Mouse (Mus musculus) adipocyte (in vitro differentiated cells): Measurements from ENCODE around the gene Ilf3.

Experiments
- DNase-seq: peaks from one replicate; pipeline ENCODE4 v3.0.0-alpha.2; 2016; ENCODE audit warnings: low spot score

Ilf3 gene

DNA sequence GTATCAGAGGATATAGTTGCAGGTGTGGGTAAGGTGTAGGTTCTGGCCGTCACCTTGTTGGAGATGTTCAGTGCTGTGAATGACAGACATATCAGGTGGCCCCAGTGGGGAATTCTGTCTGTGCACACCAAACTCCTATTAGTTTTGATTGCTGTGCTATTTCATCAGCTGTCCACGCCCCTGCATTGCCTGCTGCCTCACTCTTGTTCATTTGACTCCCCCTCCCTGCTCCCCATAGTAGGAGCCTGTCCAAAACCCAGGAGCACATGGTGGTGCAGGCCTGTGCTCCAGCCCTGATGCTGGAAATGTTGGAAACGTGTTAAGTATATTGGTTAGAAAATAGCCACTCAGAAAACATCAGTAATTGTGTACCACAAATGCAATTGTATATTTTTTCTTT lies 71.8 kb downstream of the Ilf3 start:
- peak; percentile 51 for DNase-seq

DNA sequence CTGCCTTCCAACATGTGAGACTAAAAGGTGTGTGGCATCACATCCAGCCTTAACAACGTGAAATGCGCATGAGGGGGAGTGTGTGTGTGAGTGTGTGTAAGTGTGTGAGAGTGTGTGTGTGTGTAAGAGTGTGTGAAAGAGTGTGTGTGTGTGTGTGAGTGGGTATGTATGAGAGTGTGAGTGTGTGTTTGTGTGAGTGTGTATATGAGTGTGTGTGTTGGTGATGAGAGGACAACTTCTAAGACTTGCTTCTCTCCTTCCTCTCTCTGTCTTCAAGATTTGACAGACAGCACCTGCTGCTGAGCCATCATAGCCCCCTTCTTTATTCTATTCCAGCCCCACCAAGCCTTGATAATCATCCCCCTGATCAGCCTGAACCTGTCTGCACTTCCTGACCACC lies 72.2 kb downstream of the Ilf3 start:
- DNase-seq = no peak

DNA sequence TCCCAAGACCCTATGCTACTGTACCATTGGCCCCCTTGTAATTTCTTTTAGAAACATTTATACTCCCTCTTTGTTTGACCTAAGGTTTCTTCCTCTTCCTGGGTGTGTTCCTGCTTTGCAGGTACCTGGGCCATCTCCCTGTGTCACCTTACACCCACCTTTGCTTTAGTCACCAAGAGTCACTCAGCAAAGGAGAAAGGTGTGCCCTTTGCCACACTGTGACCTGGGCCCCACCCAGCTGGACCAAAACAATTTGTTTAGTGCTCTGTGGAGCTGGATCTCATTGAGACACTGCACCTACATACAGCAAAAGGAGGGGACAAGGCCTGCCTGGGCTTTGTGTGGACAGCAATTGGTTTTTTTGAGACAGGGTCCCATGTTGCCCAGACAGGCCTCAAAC lies 72.7 kb downstream of the Ilf3 start:
- no peak for DNase-seq

DNA sequence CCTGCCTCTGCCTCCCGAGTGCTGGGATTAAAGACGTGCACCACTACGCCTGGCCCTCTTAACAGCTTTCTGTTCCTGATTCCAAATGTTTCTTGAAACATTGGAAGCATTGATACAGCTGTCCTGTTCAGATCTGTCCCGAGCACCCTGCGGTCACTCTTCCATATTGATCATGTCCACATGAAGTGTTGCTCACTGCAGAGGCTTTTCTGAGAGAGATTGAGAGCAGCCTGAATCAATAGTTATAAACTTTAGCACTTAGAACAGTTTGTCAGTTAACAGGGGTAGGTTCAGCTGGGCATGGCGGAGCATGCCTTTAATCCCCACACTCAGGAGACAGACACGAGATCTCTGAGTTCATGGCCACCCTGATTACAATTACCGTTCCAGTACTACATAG lies 76.2 kb downstream of the Ilf3 start:
- no peak for DNase-seq

DNA sequence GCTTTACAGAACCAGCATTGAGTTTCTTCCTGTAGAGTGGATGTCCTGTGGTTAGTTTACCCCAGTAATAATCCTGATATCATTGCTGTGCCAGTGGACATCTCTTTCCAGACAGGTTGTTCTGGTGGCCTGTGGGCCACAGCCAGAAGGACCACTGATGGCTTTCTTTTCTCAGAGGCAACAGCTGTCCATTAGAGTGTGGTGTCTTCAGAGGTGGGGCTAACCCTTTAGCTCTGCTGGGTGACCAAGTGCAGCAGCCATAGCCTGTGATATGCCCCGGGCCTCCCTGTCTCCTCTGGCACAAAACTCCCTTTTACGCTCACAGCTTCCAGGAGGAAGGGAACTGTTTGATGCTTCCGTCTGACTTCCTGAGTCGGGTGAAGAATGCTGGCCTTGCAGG lies 76.9 kb downstream of the Ilf3 start:
- DNase-seq = no peak

DNA sequence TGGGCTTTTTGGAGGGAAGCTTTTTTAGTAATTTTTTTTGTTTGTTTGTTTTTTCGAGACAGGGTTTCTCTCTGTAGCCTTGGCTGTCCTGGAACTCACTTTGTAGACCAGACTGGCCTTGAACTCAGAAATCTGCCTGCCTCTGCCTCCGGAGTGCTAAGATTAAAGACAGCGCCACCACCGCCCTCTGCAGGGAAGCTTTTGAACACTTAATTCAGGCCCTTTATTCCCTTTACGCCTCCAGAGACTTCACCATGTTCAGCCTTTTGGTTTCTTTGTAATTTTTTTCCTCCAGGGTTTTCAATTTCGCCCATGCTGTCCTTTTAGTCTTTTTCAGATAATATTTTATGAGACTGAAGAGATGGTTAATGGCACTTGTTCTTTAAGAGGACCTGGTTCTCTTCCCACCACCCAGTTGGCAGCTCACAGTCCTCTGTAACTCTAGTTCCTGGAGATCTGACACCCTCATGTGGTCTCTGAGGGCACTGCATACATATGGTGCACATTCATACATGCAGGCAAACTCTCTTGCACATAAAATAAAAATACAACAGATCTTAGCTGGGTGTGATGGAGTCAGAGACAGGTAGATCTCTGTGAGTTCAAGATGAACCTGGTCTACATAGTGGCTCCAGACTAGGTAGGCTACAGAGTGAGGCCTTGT lies 77.5 kb downstream of the Ilf3 start:
- no peak for DNase-seq

DNA sequence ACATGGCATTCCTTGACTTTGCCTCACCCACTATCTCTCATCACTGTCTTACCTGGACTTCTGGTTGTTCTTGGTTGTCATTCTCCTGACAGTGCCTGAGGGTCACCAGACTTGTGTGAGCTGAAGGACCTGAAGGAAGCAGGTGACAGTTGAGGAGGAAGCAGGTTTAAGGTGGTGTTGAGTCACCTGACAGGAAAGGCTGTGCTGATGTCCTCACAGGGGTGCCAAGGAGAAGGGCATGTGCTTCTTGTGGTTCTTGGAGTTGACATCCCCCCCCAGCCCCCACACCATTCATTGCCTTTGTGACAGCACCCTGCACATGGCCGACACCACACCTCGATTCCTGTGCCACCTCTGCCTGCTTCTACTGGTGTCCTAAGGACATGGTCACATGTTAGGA lies 80.1 kb downstream of the Ilf3 start:
- DNase-seq = no peak

DNA sequence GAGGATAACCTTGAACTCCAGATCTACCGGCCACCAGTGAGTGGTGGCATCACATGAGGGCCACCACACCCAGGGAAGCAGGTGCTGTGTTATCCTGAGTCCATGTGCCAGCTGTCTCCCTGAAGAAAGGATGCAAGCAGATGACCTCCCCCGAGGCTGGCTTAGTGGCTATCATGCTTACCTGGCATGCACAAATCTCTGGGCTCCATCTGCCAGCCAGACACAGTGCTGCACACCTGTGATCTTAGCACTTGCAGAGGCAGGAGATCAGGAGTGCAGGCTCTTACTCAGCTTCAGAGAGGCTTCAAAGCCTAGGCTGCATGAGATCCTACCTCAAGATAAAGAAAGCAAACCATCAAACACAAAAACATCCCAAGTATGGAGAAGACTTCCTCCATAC lies 82.0 kb downstream of the Ilf3 start:
- no peak for DNase-seq

DNA sequence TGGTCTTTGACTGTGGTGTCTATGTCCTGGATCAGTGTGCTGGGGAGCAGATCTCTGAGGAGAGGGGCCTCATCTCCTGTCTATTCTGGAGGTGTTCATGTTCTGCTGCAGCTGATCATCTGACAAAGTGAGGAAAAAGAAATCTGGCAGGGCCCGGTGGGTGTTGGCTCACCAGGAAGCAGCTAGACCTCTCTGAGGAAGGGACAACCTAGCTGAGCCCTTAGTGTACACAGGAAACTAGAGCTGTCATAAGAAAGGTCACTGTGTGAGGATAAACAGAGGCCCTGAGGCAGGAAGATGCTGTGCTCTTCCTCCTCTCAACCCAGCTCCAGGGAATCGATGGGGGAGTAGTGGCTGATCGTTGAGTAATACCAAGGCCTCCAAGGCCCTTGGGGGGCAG lies 82.6 kb downstream of the Ilf3 start:
- no peak for DNase-seq

DNA sequence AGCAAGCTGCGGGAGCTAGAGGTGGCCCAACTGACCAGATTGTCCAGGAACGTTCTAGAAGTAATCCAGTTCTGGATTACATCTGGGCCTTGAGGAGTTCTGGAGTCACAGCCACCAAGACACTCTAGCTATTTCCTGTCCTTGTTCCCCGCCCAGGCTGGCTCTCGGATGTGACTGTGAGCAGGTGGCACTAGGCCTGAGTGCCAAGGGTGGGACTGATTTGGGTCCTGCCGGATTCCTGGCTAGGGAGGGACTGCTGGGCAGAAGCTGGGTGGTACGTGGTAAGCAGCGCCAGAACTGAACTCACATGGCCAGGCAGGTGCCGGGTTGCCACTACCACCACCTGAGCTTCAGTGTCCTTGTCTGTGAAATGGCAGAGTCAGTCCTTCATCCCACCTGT lies 83.7 kb downstream of the Ilf3 start:
- DNase-seq = no peak

DNA sequence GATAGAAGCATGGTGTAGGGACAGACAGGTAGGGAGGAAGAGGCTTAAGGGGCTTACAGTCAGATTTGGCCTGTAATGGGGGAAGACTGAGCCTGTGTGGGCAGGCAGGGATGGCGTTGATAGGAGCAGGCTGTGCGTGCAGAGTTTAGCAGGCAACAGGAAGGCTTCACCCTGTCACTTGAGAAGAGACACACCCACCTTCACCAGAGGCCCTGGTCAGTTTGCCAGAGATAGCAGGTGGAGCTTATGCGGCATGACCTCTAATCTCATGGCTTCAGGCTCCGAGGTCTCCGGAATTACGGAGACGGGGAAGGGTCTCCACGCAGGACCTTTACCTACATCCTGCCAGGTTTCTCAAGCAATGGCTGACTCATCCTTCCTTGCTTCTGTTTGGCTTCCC lies 84.2 kb downstream of the Ilf3 start:
- no peak for DNase-seq

DNA sequence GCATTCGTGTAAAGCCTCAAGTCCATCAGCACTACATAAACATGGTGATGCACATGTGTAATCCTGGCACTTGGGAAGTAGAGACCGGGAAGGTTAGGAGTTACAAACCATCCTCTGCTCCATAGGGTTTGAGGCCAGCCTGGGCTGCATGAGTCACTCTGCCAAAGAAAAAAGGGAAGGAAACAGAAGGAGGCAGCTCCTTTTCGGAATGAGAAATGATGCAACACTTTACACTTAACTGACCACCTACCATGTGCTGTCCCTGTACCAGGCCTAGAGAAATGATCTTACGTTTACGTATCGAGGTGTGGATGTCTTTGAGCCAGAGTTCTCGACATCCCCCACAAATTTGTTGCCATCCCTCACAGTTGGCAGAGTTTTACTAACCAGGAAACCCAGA lies 85.3 kb downstream of the Ilf3 start:
- no peak for DNase-seq

DNA sequence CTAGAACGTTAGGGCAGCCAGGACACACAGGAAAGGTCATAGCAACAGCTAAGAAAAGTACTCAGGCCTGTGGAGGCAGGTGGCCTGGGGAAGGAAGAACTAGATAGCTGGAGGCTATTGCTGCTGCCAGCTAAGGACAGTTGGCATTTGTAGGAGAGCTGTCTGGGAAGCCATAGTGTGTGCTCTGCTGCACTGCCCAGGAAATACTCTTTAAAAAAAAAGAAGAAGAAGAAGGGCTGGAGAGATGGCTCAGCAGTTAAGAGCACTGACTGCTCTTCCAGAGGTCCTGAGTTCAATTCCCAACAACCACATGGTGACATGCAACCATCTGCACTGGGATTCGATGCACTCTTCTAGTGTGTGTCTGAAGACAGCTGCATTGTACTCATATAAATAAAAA lies 85.8 kb downstream of the Ilf3 start:
- no peak for DNase-seq

DNA sequence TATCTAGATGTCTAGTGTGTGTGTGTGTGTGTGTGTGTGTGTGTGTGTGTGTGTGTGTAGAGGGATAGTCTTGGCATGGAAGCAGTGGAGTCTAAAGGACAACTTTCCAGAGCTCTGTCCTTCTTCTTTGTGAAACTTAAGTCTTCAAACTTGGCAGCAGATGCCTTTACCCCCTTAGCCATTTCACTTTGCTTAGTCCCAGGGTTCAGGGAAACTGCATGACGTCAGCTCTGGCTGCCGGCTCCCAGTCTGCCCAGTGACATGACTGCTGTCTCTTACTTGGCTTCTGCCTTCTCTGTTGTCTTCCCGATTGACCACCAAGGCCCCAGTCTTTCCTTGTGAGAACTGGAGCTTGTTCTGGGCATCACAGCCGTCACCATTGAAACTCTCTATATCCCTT lies 86.9 kb downstream of the Ilf3 start:
- DNase-seq = no peak
